Mouse (Mus musculus) CH12.LX (cell line): ENCODE results near the gene Cdh4. TPM values are rescaled to one million over a fixed set of nuclear protein-coding genes. Genes with fewer than 3 reads are reported as not detected.

Experiments
- DNase-seq: peaks from one replicate; pipeline ENCODE4 v3.0.0-alpha.2; 2013; ENCODE audit errors: extremely low read depth
- H3K27ac ChIP-seq: 2 replicates; pipeline ENCODE4 v1.5.1; 2012; ENCODE audit warnings: low read depth, mild to moderate bottlenecking, control low read depth, moderate library complexity; ENCODE audit not compliant: insufficient read depth
- H3K27me3 ChIP-seq: replicated peaks from 2 replicates; pipeline ENCODE3; 2012; ENCODE audit warnings: inconsistent platforms
- H3K36me3 ChIP-seq, 2 experiments: replicated peaks in 1 of 2; 2 replicates each; pipeline versions ENCODE3 to v1.6.1; 2012; ENCODE audit warnings: inconsistent platforms in 1 of 2, low read length in 1 of 2, mild to moderate bottlenecking in 1 of 2, mixed read lengths in 1 of 2, moderate library complexity in 1 of 2; ENCODE audit not compliant: control insufficient read depth in 1 of 2, insufficient read depth in 1 of 2
- H3K4me1 ChIP-seq, 2 experiments: 2 replicates each; pipeline ENCODE4 v1.6.1; 2012; ENCODE audit warnings: inconsistent platforms in 1 of 2, moderate library complexity in 1 of 2; ENCODE audit not compliant: insufficient read depth in 2 of 2, control insufficient read depth in 1 of 2
- H3K4me2 ChIP-seq: 2 replicates; pipeline ENCODE4 v1.6.1; 2012; ENCODE audit warnings: low read depth, mild to moderate bottlenecking, control low read depth; ENCODE audit not compliant: poor library complexity, insufficient read depth, severe bottlenecking
- H3K4me3 ChIP-seq, 3 experiments: fragments of 150-350 bp in 1 of 3; sonication (generic) in 1 of 3; replicated peaks in 1 of 3; 2 replicates each; pipeline versions ENCODE3 to v1.5.1; 2011 to 2012; ENCODE audit warnings: low read depth in 2 of 3, low read length in 2 of 3, mild to moderate bottlenecking in 2 of 3, moderate library complexity in 2 of 3, control low read depth in 1 of 3, improper control_type of control experiment in 1 of 3, inconsistent platforms in 1 of 3, mixed read lengths in 1 of 3; ENCODE audit not compliant: poor library complexity in 1 of 3
- H3K79me2 ChIP-seq: replicated peaks from 2 replicates; pipeline ENCODE4 v1.6.1; 2012; ENCODE audit warnings: mild to moderate bottlenecking, moderate library complexity; ENCODE audit not compliant: control insufficient read depth, poor library complexity, insufficient read depth, severe bottlenecking; ENCODE audit errors: extremely low read depth
- H3K9ac ChIP-seq: 2 replicates; pipeline ENCODE4 v1.6.1; 2012; ENCODE audit warnings: low read depth, mild to moderate bottlenecking, control low read depth, moderate library complexity; ENCODE audit not compliant: insufficient read depth
- H3K9me3 ChIP-seq: replicated peaks from 2 replicates; pipeline ENCODE3; 2012; ENCODE audit warnings: low read length, inconsistent platforms, mixed read lengths
- CHD2 ChIP-seq: IDR thresholded peaks from 2 replicates; pipeline ENCODE4 v1.6.1; 2011; ENCODE audit warnings: low read length, improper control_type of control experiment
- E2F4 ChIP-seq: IDR thresholded peaks from 2 replicates; pipeline ENCODE4 v1.6.1; 2011; ENCODE audit warnings: low read depth, low read length, improper control_type of control experiment; ENCODE audit not compliant: insufficient replicate concordance
- ELF1 ChIP-seq: IDR thresholded peaks from 2 replicates; pipeline ENCODE4 v1.6.1; 2014; ENCODE audit warnings: low read depth, mild to moderate bottlenecking, inconsistent platforms, low read length, improper control_type of control experiment
- HCFC1 ChIP-seq: IDR thresholded peaks from 2 replicates; pipeline ENCODE4 v1.6.1; 2012; ENCODE audit warnings: low read depth, mild to moderate bottlenecking, inconsistent platforms, low read length, improper control_type of control experiment
- JUN ChIP-seq: IDR thresholded peaks from 2 replicates; pipeline ENCODE4 v1.6.1; 2011; ENCODE audit warnings: low read depth, mild to moderate bottlenecking, low read length, improper control_type of control experiment, moderate library complexity; ENCODE audit not compliant: insufficient read depth
- JUND ChIP-seq: conservative IDR thresholded peaks from 2 replicates; pipeline ENCODE4 v1.6.1; 2011; ENCODE audit warnings: low read depth, low read length, improper control_type of control experiment
- KAT2A ChIP-seq: IDR thresholded peaks from 2 replicates; pipeline ENCODE4 v1.6.1; 2012; ENCODE audit warnings: low read length, improper control_type of control experiment, inconsistent platforms; ENCODE audit not compliant: insufficient replicate concordance
- MAX ChIP-seq: IDR thresholded peaks from 2 replicates; pipeline ENCODE4 v1.6.1; 2011; ENCODE audit warnings: low read length, improper control_type of control experiment
- MAZ ChIP-seq: IDR thresholded peaks from 2 replicates; pipeline ENCODE4 v1.6.1; 2012; ENCODE audit warnings: low read depth, mild to moderate bottlenecking, inconsistent platforms, low read length, improper control_type of control experiment, moderate library complexity
- NELFE ChIP-seq: IDR thresholded peaks from 2 replicates; pipeline ENCODE4 v1.6.1; 2011; ENCODE audit warnings: low read depth, low read length, improper control_type of control experiment
- PAX5 ChIP-seq: IDR thresholded peaks from 2 replicates; pipeline ENCODE4 v1.6.1; 2012; ENCODE audit warnings: low read length, inconsistent platforms, mixed read lengths
- POLR2AphosphoS2 ChIP-seq: IDR thresholded peaks from 2 replicates; pipeline ENCODE4 v1.6.1; 2011; ENCODE audit warnings: low read depth, low read length, improper control_type of control experiment
- RAD21 ChIP-seq: IDR thresholded peaks from 2 replicates; pipeline ENCODE4 v1.6.1; 2011; ENCODE audit warnings: low read depth, mild to moderate bottlenecking, low read length, improper control_type of control experiment, moderate library complexity
- RCOR1 ChIP-seq: conservative IDR thresholded peaks from 2 replicates; pipeline ENCODE4 v1.6.1; 2012; ENCODE audit warnings: low read depth, mild to moderate bottlenecking, inconsistent platforms, low read length, improper control_type of control experiment
- TBP ChIP-seq: conservative IDR thresholded peaks from 2 replicates; pipeline ENCODE4 v1.6.1; 2011; ENCODE audit warnings: low read depth, low read length, improper control_type of control experiment
- USF1 ChIP-seq: IDR thresholded peaks from 2 replicates; pipeline ENCODE4 v1.6.1; 2014; ENCODE audit warnings: low read depth, mild to moderate bottlenecking, inconsistent platforms, low read length, improper control_type of control experiment
- dilution Hi-C: fragments of 300-500 bp; cut with MboI; formaldehyde crosslinking; loops from 2 replicates; pipeline ENCODE4 v1.14.3; 2020; ENCODE audit warnings: low sequenced_read_pairs; ENCODE audit not compliant: extremely low pct_unique_long_range_greater_than_20kb, extremely low pct_ligation_motif_present
- in situ Hi-C: fragments of 300-500 bp; cut with MboI; formaldehyde crosslinking; loops from 3 replicates; pipeline ENCODE4 v1.14.3; 2019; ENCODE audit warnings: low sequenced_read_pairs, low pct_ligation_motif_present, low pct_unique_long_range_greater_than_20kb, mixed read lengths
- polyA plus RNA-seq: library from polyadenylated mRNA; unstranded; fragments of >175 nt; gene quantifications from 2 replicates; pipeline ENCODE4 v1.2.1, GENCODE M21; 2012; ENCODE audit warnings: low read depth; ENCODE audit not compliant: insufficient read length
- total RNA-seq, 2 experiments: library from RNA; depleted of rRNA; stranded (reverse); fragments of 300-350 nt in 1 of 2; fragments of >200 nt in 1 of 2; gene quantifications; 2 replicates each; pipeline ENCODE4 v1.2.3; 2012 to 2014

The Cdh4 gene
- total and polyA plus RNA-seq, 3 experiments, result not detected

DNA sequence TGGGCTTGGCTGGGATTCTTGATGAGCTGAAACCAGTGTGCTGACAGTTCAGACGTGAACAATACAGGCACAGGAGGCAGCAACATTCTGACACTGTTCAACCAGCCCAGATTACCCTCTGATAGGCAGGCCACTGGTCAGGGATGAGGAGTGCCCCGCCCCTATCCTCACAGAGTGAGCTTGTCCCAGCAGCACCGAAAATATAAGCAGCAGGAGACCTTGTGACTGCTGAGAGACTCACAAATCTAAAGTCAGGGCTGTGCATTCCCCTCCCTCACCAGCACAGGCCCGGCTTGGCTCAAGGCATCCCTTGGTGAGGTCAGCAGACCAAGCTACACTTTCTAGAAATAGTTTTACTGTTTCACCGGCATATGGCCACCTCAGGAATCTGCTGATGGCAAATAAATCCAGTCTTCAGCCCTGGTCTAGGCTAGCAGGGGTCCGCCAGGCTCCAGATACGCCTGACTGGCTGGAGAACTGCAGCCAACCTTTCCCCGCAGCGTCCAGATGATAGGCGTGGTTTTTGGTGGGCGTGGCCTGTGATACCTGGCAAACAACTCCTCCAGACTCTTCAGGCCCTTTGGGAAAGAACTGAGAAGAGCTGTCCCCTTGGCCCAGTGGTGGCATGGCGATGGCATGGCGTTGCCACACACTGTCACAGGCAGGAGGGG lies 332.3 kb downstream of the Cdh4 start:
- Histone ChIP-seq H3K9ac (no peak overlapping the region), H3K27ac (no peak overlapping the region), H3K27me3 (peaks cover 10% of the 10 kb centered on the region), H3K9me3 (no peaks in the 10 kb centered on the region), H3K4me2 (peak overlapping the region; percentile 0; the same call in 1 of the 2 replicates), H3K36me3 (no peaks in the 10 kb centered on the region), H3K4me3 (no peak overlapping the region), H3K79me2 (no peaks in the 10 kb centered on the region), H3K4me1 (peaks cover 3 to 18% of the 10 kb centered on the region in 2 experiments)
- dilution Hi-C loops (no loop called here), in situ Hi-C loops (no loop called here)
- DNase-seq, result no peak
- TF ChIP-seq JUN (no peak), E2F4 (no peak), POLR2AphosphoS2 (no peak), HCFC1 (no peak), NELFE (no peak), ELF1 (no peak)

DNA sequence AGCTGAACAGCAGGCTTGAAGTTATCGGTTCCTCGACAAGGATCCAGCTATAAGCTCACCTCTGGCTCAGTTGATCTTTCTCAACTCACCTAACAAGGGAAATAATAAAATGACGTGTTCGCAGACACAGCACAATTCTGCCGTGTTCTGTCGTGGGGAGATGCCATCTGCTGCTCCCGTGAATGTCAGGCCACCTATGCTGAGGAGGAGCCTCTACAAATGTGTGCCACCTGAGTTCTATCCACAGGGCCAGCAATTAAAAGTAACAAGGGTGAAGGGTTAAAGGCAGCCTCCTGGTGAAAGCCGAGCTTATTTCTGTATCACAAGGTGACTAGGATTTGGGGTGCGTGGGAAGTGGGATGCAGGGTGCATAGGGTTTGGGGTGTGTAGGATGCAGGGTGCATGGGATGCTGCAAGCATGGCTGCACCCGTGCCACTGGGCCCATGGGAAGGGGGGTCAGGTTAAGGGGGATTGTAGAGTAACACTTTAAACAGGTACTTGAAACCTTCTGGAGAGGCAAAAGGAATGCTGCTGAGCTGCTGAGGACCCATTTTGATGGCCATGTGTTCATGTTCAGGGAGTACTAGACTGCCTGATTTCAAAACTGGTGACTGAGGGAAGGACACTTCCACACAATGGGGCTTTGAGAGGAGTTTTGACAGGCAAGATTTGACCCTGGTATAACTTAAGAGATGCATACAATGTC lies 333.9 kb downstream of the Cdh4 start:
- dilution Hi-C loops, result no loop called here
- peaks cover 0 to 11% of the 10 kb centered on the region in 2 experiments; a peak in 1 of 4 replicates for H3K4me1 ChIP-seq
- H3K4me3 ChIP-seq, result no peak overlapping the region
- H3K27me3 ChIP-seq, result peaks cover 15% of the 10 kb centered on the region
- TF ChIP-seq MAX, result no peak
- TF ChIP-seq JUND, result no peak
- no peak for TF ChIP-seq PAX5
- TF ChIP-seq, all 38 proteins: peak for 0
- no peak for DNase-seq
- in situ Hi-C loops, result no loop called here
- no peak overlapping the region for H3K27ac ChIP-seq
- H3K9ac ChIP-seq, result no peak overlapping the region
- H3K36me3 ChIP-seq, result no peaks in the 10 kb centered on the region
- no peaks in the 10 kb centered on the region for H3K9me3 ChIP-seq
- H3K4me2 ChIP-seq, result no peak overlapping the region
- H3K79me2 ChIP-seq, result no peaks in the 10 kb centered on the region

DNA sequence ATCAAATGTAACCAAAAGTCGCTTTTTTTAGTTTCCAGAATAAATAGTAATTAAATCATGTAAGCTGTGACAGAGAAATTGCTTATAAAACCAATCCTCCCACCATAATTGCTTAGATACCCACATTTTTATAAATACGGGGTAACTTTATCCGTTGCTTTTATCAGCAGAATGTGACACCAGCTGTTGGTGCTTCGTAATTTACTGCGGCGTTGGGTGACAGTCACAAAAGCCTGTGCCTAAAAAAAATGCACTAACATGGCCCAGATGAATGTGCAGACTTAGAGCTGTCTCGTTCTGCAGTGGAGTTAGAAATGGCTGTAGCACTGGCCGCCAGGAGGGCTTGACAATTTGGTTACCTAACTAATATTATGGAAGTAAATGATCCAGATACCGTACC lies 337.0 kb downstream of the Cdh4 start:
- dilution Hi-C loops, result no loop called here
- peaks cover 15% of the 10 kb centered on the region for H3K27me3 ChIP-seq
- no peak for DNase-seq

More for the DNA sequence above, 337.0 kb downstream of the Cdh4 start:
- Histone ChIP-seq H3K27ac (no peak overlapping the region), H3K9me3 (no peaks in the 10 kb centered on the region), H3K36me3 (no peaks in the 10 kb centered on the region), H3K4me3 (no peak overlapping the region), H3K9ac (no peak overlapping the region), H3K79me2 (no peaks in the 10 kb centered on the region), H3K4me2 (no peak overlapping the region), H3K4me1 (0 out of 4 replicates have a peak, but pooled peaks cover 0 to 4% of the 10 kb centered on the region in 2 experiments)
- TF ChIP-seq TBP (no peak), RCOR1 (no peak), RAD21 (no peak), CHD2 (no peak), JUND (no peak), JUN (no peak), USF1 (no peak), MAZ (no peak), KAT2A (no peak)
- in situ Hi-C loops, result no loop called here
